Mouse (Mus musculus) frontal cortex, adult (tissue): ENCODE measurements at regions not wholly inside any gene's neighbourhood (a gene's known extent, or its start where the extent isn't known, plus 50 kb on each side); places are given as distances from the start of the nearest gene placed in this dataset.
"Not testable (repeated sequence)": the region's sequence is repeated elsewhere in the genome, so short reads cannot be mapped to it uniquely, and the experiment has no call there.

Source experiments
- ATAC-seq: cut with Nextera tagmentation; 2 replicates; pipeline ENCODE4 v1.9.2; 2017; ENCODE audit warnings: mild to moderate bottlenecking, moderate library complexity, mixed read lengths; ENCODE audit not compliant: low TSS enrichment

- ATAC-seq, result peak; percentile 93
These were observed 920.5 kb upstream of the Dsel start for GRCm38 (mm10) chr1:112785135-112785681.

GRCm38 (mm10) chr1:112779801-112780200, 915.1 kb upstream of the Dsel start:
- ATAC-seq, result no peak

- no peak for ATAC-seq
These were observed 913.8 kb upstream of the Dsel start for GRCm38 (mm10) chr1:112778551-112778950.

DNA sequence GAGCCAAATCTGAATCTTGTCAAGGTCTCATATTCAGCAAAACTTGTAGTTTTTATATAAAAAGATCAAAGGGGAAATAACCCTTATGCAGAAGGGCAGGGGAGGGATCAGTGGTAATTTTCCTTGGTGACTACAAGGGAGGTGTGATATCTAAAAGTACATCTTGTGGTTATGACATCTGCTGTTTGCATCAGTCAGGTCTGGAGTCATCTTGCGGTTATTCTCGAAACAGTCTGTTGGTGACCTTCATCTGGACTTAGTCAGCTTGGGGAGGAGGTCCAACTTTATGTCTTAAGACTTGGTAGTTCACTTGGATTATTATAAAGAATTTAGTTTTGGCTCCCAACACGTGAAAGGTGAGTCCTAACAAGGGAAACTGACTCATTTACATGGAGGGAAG, 885.9 kb upstream of the Dsel start:
- not testable (repeated sequence) for ATAC-seq

- no peak for ATAC-seq
These were observed 883.8 kb upstream of the Dsel start for GRCm38 (mm10) chr1:112748497-112748896.

DNA sequence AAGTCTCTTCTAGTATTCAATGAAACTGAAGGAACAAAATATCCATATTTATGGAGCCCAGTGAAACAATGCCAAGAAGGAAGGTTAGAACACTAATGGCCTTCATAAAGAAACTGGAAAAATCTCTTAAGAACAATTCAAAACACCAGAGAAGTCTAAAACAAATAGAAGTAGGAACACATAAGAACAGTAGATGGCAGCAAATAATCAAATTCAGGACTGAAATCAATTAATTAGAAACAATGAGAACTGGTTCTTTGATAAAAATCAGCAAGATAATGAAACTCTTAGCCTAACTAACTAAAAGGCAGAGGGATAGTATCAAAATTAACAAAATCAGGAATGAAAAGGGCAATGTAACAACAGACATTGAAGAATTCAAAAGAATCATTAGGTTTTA, 839.2 kb upstream of the Dsel start:
- ATAC-seq, result no peak

GRCm38 (mm10) chr1:112658960-112659359, 794.2 kb upstream of the Dsel start:
- ATAC-seq, result no peak

GRCm38 (mm10) chr1:112638342-112638741, 773.6 kb upstream of the Dsel start:
- ATAC-seq, result no peak
